Mouse (Mus musculus): Measurements from ENCODE around the gene Card19. TPM values are rescaled to one million over a fixed set of nuclear protein-coding genes. Genes with fewer than 3 reads are reported as not detected.
A peak's percentile ranks its signal among the peaks of the same experiment; 100 is the strongest.

Card19 gene
- total RNA-seq, 2 experiments from 2014 or later = 11.8 to 13.0 TPM

DNA sequence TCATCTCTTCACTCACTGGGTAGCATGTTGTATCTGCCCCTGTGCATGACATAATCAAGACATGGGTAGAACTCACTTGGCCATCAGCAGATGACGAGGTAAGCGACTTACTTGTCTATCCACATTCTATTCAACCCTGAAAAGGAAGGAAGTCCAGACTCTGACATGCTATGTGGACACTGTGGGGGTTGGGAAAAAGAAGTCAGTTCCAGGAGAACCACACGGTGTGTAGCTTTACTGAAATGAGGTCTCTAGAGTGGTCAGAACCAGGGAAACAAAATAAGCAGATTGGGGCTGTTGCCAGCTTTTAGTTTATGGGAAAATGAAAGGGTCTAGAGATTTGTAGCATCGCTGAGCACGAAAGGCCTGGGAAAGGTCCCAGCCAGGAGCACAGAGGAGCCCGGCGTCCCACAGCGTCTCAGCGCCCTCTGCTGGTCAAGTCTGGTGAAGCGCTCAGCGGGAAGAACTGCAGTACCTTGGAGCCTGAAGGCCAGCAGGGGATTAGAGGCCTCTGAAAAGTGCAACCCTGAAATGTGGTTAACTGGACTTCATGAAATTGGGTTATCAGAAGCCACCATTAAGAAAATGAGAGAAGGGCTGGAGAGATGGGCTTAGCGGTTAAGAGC is 42.8 kb downstream of the Card19 start:
- peak; percentile 78 to 92 for DNase-seq (ENCODE audit: low spot score in 2 of 2)

DNA sequence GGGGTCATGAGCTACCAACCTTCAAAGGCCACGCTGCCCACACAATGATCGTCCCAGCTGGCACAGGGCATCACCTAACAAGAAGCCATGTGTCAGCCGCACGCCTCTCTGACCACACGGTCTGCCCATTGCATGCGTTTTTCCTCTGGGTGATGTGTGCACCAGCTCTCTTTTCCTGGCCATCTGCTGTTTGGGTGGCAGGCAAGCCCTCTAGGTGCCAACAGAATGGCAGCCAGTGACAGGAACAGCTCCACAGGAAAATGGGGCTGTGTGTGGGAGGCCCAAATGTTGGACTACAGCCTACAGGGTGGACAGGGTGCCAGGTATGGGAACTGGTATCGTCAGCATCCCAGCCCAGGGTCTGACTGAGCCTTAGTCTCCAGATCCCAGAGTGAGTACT is 43.5 kb downstream of the Card19 start:
- DNase-seq (ENCODE audit: low spot score in 2 of 2) = peak in 1 of 2 experiments; percentile 70

DNA sequence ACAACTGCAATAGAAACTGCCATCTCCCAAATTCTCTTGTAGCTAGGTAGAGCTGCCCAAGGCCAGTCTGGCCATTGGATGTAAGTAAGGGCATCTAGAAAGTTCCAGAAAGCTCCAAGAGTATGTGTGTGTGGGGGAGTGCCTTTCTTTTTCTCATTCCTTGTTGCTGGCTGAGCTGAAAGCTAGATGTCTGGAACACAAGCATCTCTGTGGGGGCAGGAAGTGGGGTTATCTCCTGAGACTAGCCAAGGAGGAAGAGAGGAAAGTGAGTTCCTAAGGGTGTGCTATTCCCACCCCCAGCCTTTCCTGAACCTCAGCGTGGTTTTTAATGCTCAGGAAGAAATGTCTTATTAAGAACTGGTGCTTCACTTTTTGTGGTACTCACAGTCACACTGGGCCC is 44.1 kb downstream of the Card19 start:
- no peak for DNase-seq (ENCODE audit: low spot score in 2 of 2)

DNA sequence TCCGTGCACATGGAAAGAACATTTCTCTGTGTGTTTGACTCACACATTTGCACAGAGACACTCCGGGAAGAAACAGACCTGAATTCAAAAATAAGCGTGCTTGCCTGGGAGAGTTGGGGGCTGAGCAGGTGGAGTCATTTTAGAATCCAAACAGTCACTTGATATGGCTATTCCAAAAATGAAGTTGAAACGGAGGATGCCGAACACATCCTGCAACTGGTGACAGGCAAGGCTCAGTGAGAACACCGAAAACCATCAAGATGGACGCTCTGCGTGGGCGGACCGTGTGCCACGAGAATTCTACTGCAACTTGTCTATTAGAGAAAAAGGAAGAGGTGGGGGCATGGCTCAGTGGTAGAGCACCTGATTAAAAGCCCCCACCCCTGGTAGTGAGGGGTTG is 45.2 kb downstream of the Card19 start:
- peak in 1 of 2 experiments; percentile 37 for DNase-seq (ENCODE audit: low spot score in 2 of 2)

DNA sequence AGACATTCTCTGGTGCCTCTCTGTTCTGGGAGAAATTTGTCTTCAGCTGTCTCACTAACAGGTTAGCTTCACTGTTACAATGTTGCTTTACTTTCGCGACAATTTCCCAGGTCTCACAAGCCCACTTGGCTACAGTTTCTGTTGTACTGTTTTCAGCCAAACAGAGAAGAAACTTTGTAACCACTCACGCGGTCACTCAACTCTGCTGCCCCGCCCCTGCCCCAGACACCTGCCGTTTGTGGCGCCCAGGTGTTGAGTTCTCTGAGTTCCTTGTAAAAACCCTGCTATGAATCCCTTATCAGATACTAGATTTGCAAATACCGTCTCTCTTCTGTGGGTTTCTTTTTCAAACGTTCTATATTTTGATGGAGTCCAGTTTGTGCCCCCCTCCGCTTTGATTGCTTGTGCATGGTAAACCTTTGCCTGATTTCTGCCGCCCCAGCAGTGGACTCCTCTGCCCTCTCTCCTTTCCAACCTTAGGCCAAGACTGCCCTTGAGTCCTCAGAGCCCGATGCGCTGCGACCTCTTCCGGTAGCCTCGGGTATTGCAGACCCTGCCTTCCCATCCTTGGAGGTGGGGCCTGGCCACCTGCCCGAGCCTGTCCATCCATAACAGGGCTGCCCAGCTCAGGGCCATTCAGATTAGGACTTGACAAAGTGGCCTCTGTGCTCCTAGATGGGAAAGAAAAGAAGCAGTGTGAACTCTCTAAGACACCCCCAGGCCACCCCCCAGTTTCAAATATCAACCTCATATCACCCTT is 46.2 kb downstream of the Card19 start:
- DNase-seq (ENCODE audit: low spot score in 2 of 2) = peak; percentile 70 to 91

DNA sequence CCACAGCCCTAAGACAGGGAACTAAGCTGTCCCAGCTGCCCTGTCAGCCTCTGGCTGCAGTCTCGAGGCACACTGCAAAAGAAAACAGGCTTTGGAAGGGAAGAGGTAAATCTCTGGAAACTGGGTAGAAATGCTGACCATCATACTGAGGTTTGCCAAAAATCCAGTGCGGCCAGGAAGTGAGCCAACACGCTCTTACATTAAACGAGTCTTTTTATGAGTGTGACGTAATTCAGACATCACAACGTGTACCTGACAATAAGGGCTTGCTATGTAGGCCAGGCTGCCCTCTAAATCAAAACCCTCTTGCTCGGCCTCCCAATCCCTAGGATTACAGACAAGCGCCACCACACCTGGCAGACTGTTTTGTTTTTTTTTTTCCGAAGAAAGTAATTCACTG is 48.8 kb downstream of the Card19 start:
- no peak for DNase-seq (ENCODE audit: low spot score in 2 of 2)

DNA sequence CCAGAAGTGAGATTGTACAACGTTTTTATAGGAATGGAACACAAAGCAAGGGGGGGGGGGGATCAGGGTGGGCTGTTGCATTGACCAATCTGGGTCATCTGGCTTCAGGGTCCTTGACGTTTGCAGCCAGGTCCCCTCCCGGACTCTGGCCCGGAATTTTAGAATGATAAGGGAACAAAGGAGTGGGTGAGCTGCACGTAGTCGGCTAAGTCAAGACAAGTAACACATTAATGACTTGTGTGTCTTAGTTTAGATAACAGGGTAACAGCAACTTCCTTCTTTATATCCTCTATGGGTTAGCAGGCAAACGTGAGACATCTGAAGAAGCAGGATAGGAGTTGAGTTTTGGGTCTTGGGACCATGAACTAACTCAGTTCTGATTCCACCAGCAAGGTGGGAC is 52.2 kb downstream of the Card19 start:
- DNase-seq (ENCODE audit: low spot score in 2 of 2) = no peak

DNA sequence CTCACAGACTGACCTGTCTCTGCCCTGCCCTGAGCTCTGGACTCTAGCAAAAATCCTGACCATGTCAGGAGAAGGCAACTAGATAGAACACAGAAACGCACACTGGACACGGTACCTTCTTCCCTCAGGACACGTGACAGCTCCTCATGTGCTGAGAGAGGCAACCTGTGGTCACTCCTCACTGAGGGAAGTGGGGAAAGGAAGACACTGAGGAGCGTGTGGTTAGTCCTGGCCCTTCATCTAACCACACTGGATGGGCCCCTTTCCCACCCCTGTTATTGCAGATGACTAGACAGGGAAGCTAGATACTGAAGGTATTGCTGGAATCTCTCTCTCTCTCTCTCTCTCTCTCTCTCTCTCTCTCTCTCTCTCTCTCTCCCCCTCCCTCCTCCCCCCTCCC is 53.1 kb downstream of the Card19 start:
- DNase-seq (ENCODE audit: low spot score in 2 of 2) = no peak

DNA sequence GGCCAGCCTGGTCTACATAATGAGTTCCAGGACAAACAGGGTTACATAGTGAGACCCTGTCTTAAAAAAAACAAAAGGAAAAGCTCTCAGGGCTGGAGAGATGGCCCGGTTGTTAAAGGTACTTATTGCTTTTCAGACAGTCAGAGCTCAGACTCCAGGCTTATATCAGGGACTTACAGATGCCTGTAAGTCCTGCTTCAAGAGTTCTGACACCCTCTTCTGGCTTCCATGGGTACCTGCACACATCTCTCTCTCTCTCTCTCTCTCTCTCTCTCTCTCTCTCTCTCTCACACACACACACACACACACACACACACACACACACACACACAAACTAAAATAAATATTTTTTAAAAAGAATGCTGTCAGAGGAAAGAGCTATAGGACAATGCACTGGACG is 54.6 kb downstream of the Card19 start:
- no peak for DNase-seq (ENCODE audit: low spot score in 2 of 2)

DNA sequence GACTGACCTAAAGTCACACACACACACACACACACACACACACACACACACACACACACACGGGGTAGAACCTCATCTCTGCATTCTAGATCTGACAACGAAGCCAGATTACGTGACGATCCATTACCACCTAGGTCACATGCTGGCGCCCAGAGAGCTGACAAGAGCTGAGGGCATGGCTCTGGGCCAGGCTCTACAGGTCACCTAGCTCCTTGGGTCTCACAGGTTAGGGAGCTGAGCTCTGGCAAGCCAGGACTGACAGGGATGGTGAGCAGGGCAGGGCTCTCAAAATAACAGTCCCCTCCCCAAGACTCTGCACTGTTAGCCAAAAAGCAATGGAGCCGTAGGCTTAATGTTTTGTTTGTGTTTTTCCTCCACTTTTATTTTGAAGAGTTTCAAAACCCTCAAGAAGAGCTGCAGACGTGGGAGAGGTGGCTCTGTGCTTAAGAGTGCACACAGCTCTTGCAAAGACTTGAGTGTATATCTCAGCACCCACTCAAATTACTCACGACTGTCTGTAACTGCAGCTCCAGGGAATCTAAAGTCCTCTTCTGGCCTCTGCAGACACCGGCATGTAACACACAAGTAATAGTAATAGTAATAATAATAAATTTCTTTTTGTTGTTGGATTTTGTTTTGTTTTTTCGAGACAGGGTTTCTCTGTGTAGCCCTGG is 57.7 kb downstream of the Card19 start:
- DNase-seq (ENCODE audit: low spot score in 2 of 2) = no peak

DNA sequence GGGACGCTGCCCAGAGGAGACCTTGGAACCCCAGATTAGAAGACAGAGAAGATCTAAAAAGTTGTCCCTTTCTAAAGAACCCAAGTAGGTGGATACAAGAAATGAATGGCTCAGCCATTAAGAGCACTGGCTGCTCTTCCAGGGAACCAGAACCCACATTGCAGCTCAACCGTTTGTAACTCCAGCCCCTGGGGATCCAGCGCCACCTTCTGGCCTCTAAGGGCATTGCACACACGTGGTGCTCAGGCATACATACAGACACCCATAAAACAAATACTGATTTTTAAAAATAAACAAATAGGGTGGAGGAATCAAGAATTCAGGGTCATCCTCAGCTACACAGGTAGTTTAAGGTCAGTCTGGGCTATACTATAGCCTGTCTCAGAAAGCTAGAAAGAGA is 59.2 kb downstream of the Card19 start:
- DNase-seq (ENCODE audit: low spot score in 2 of 2) = no peak

DNA sequence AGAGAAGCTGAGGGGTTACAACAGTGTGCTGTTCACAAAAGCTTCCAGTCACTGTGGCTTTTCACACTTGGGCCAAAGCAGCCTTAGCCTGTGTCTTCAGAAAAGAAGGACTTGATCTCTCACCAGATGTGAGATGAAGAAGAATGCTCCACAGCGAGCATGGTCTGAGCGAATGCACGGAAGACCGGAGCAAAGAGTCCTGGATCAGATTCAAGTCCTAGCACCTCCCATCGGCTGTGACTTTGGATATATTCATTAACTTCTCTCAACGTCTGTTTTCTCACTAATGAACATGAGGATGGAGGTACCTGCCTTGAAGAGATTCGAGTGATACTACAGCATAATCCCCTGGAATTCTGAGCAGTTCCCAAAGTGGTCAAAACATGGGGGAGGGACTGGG is 61.2 kb downstream of the Card19 start:
- DNase-seq (ENCODE audit: low spot score in 2 of 2) = no peak

DNA sequence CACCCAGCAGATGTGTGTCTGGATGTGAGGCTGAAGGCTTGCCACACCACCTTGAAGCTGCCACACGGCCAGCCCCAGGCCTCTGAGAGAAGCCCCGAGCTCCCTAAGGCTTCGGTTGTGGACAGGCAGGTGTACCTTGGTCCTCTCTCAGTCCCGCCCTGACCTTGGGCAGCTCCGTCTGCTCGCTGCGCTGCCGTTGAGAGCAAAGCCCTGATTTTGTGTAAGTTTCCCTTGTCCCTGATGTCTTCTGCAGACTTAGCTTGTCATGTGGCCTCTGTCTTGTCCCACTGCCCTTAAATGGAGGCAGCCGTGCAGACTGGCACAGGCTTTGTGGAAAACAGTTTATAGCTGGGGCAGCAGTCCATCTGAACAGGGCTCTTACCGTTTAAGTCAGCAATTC is 61.8 kb downstream of the Card19 start:
- no peak for DNase-seq (ENCODE audit: low spot score in 2 of 2)

Other genes with a start within 250 kb of the Card19 start
- 100 to 1,000 TPM; 112 to 113 TPM for gene Fam120a, start 248.0 kb downstream of the Card19 start, total RNA-seq (2021)
- gene Wnk2, start 68.0 kb downstream of the Card19 start, total RNA-seq (2021) = 100 to 1,000 TPM; 100 to 103 TPM
- 10 to 100 TPM; 19.5 to 19.9 TPM for gene Ninj1, start 28.6 kb downstream of the Card19 start, total RNA-seq (2021)
- 1 to 10 TPM; 1.9 to 2.2 TPM for gene Susd3, start 32.7 kb upstream of the Card19 start, total RNA-seq (2021)
- 1 to 10 TPM; 6.1 to 6.5 TPM for gene Fgd3, start 104.3 kb upstream of the Card19 start, total RNA-seq (2021)
- 10 to 100 TPM; 53.4 to 54.2 TPM for gene Bicd2, start 125.5 kb upstream of the Card19 start, total RNA-seq (2021)
- 10 to 100 TPM; 33.5 to 37.1 TPM for gene Ippk, start 205.2 kb upstream of the Card19 start, total RNA-seq (2021)

Measured in layer of hippocampus, adult 18-20 months (tissue).